Mouse (Mus musculus) hindbrain, embryonic 15.5 days (tissue): ENCODE measurements at regions not wholly inside any gene's neighbourhood (a gene's known extent, or its start where the extent isn't known, plus 50 kb on each side); places are given as distances from the start of the nearest gene placed in this dataset.

ENCODE experiments used
- ATAC-seq: fragments of 200-750 bp; cut with Nextera tagmentation; 2 replicates; pipeline ENCODE4 v1.8.0; 2017; ENCODE audit warnings: low read depth, moderate number of reproducible peaks, moderate TSS enrichment; ENCODE audit not compliant: low FRiP score
- H3K27ac ChIP-seq: fragments of 300-500 bp; sonication (generic); replicated peaks from 2 replicates; pipeline ENCODE4 v1.5.1; 2015; ENCODE audit warnings: mild to moderate bottlenecking, inconsistent platforms
- H3K27me3 ChIP-seq: fragments of 300-500 bp; sonication (generic); 2 replicates; pipeline ENCODE4 v1.6.1; 2015; ENCODE audit warnings: control low read depth, inconsistent platforms
- H3K36me3 ChIP-seq: fragments of 300-500 bp; sonication (generic); 2 replicates; pipeline ENCODE4 v1.6.1; 2015; ENCODE audit warnings: control low read depth, inconsistent platforms
- H3K4me1 ChIP-seq: fragments of 300-500 bp; sonication (generic); replicated peaks from 2 replicates; pipeline ENCODE4 v1.6.1; 2015; ENCODE audit warnings: control low read depth, inconsistent platforms
- H3K4me2 ChIP-seq: fragments of 300-500 bp; sonication (generic); 2 replicates; pipeline ENCODE4 v1.6.1; 2015; ENCODE audit warnings: moderate library complexity, mild to moderate bottlenecking, inconsistent platforms
- H3K4me3 ChIP-seq: fragments of 300-500 bp; sonication (generic); 2 replicates; pipeline ENCODE4 v1.5.1; 2015; ENCODE audit warnings: mild to moderate bottlenecking, inconsistent platforms
- H3K9ac ChIP-seq: fragments of 300-500 bp; sonication (generic); 2 replicates; pipeline ENCODE4 v1.6.1; 2015; ENCODE audit warnings: inconsistent platforms
- H3K9me3 ChIP-seq: fragments of 300-500 bp; sonication (generic); 2 replicates; pipeline ENCODE4 v1.6.1; 2016; ENCODE audit warnings: control low read depth, inconsistent platforms
- WGBS: fragments of 180-500 bp; shearing (Covaris S2); methylation state at CpG from one replicate; pipeline ENCODE4 v1.1.7; 2015; 5-methylcytosine and 5-hydroxymethylcytosine counted together

GRCm38 (mm10) chr12:79998788-79999187 is 114.0 kb downstream of the Zfp36l1 start:
- H3K4me1 ChIP-seq: 0 out of 2 replicates have a peak, but pooled peaks cover 7% of the 10 kb centered on the region
- H3K36me3 ChIP-seq: no peaks in the 10 kb centered on the region
- no peak overlapping the region for H3K4me3 ChIP-seq
- no peaks in the 10 kb centered on the region for H3K9me3 ChIP-seq
- 86% methylated on average over 5 of the region's 5 CpGs for WGBS
- no peaks in the 10 kb centered on the region for H3K27me3 ChIP-seq
- H3K9ac ChIP-seq: no peak overlapping the region
- no peak overlapping the region for H3K27ac ChIP-seq
- H3K4me2 ChIP-seq: no peak overlapping the region
- ATAC-seq: no peak

- Histone ChIP-seq H3K36me3 (no peaks in the 10 kb centered on the region), H3K9me3 (no peaks in the 10 kb centered on the region), H3K4me1 (0 out of 2 replicates have a peak, but pooled peaks cover 7% of the 10 kb centered on the region), H3K27ac (no peak overlapping the region), H3K27me3 (no peaks in the 10 kb centered on the region), H3K4me3 (no peak overlapping the region), H3K4me2 (no peak overlapping the region), H3K9ac (no peak overlapping the region)
- ATAC-seq: no peak
- 91% methylated on average over 2 of the region's 2 CpGs for WGBS
Measured at GRCm38 (mm10) chr12:79998339-79998738, 114.5 kb downstream of the Zfp36l1 start.

GRCm38 (mm10) chr12:79997201-79997600 is 115.6 kb downstream of the Zfp36l1 start:
- 66% methylated on average over 4 of the region's 4 CpGs for WGBS
- H3K9me3 ChIP-seq: no peaks in the 10 kb centered on the region
- no peaks in the 10 kb centered on the region for H3K27me3 ChIP-seq

GRCm38 (mm10) chr12:79995521-79996094 is 117.2 kb downstream of the Zfp36l1 start:
- WGBS: 92% methylated on average over 4 of the region's 4 CpGs
- Histone ChIP-seq H3K9me3 (no peaks in the 10 kb centered on the region), H3K36me3 (no peaks in the 10 kb centered on the region), H3K4me1 (peaks cover 6% of the 10 kb centered on the region), H3K9ac (no peak overlapping the region), H3K27ac (no peak overlapping the region), H3K4me3 (no peak overlapping the region), H3K27me3 (no peaks in the 10 kb centered on the region), H3K4me2 (no peak overlapping the region)
- ATAC-seq: no peak

More at GRCm38 (mm10) chr12:79997201-79997600, 115.6 kb downstream of the Zfp36l1 start:
- H3K4me3 ChIP-seq: no peak overlapping the region
- no peak overlapping the region for H3K9ac ChIP-seq
- H3K36me3 ChIP-seq: no peaks in the 10 kb centered on the region
- ATAC-seq: no peak
- H3K4me1 ChIP-seq: 0 out of 2 replicates have a peak, but pooled peaks cover 4% of the 10 kb centered on the region
- no peak overlapping the region for H3K4me2 ChIP-seq
- H3K27ac ChIP-seq: no peak overlapping the region

DNA sequence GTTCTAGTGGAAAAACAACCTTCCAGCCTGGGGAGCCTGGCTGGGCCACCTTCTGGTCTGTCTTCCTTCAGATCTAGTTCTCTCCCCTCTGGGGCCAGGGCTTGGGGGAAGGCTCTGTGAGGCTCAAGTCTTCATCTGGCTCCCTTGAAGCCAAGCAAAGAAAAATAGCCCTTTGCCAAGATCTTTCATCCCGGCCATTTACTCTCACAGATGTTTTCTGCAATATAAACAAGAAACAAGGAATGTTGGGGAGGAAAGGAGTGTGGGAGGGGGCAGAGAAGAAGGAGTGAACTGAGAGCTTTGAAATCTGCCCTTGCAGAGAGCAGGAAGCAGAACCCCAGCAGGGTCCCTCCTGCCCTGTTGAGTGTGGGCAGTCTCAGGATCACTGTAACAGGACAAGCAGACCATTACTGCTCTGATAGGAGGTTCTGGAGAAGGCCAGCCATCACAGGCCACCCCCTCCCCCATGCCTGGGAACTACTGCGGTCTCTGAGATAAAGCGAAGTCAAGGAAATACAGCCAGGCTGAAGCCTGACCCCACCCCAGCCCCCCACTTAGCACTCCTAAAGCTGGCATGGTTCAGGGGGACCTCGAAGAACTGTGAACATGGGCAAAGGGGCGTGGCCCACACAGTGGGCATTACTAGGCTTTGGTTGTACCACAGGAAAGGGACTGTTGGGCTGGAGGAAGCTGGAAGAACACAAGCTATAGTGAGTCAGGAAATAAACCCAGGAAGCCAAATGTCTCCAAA is 118.8 kb downstream of the Zfp36l1 start:
- no peak overlapping the region for H3K9ac ChIP-seq
- H3K4me3 ChIP-seq: no peak overlapping the region
- no peaks in the 10 kb centered on the region for H3K9me3 ChIP-seq
- peaks cover 22% of the 10 kb centered on the region for H3K4me1 ChIP-seq
- no peaks in the 10 kb centered on the region for H3K27me3 ChIP-seq
- peak overlapping the region; percentile 42; the same call in 1 of the 2 replicates for H3K27ac ChIP-seq
- 70% methylated on average over 5 of the region's 5 CpGs for WGBS
- H3K4me2 ChIP-seq: no peak overlapping the region
- ATAC-seq: no peak
- H3K36me3 ChIP-seq: no peaks in the 10 kb centered on the region

- Histone ChIP-seq H3K4me3 (no peak overlapping the region), H3K27me3 (no peaks in the 10 kb centered on the region), H3K9me3 (no peaks in the 10 kb centered on the region), H3K4me2 (no peak overlapping the region), H3K27ac (peak overlapping the region; percentile 78), H3K9ac (no peak overlapping the region), H3K4me1 (peaks cover 31% of the 10 kb centered on the region), H3K36me3 (no peaks in the 10 kb centered on the region)
- 34% methylated on average over 5 of the region's 5 CpGs for WGBS
- no peak for ATAC-seq
Measured at GRCm38 (mm10) chr12:79991279-79991678, 121.5 kb downstream of the Zfp36l1 start.

DNA sequence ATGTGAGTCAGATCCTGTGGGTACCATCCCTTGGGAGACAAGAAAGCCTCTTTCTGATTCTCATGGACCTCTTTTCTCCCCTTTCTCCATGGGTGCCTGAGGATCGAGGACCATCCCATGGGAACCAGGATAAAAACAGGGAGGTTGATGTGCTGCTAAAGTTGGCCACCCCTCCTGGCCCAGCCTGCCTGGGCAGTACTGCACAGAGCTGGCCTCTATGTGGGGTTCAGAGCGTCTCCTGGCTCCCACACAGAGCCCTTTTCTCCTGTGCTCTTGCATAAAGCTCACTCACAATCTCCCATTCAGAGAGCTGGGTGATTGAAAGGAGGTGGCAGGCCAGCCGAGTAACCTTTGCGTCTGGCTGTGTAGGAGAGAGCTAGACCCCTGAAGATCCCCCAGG is 122.1 kb downstream of the Zfp36l1 start:
- H3K27ac ChIP-seq: peak overlapping the region; percentile 78
- no peaks in the 10 kb centered on the region for H3K9me3 ChIP-seq
- ATAC-seq: peak; percentile 77

GRCm38 (mm10) chr12:79989582-79990110 is 123.2 kb downstream of the Zfp36l1 start:
- no peak overlapping the region for H3K9ac ChIP-seq
- peaks cover 34% of the 10 kb centered on the region for H3K4me1 ChIP-seq
- WGBS: 41% methylated on average over 8 of the region's 9 CpGs
- ATAC-seq: 0 out of 2 replicates have a peak, but pooled peaks have one; percentile 33
- no peaks in the 10 kb centered on the region for H3K36me3 ChIP-seq
- no peak overlapping the region for H3K4me2 ChIP-seq
- no peaks in the 10 kb centered on the region for H3K27me3 ChIP-seq
- peak overlapping the region; percentile 78 for H3K27ac ChIP-seq
- no peaks in the 10 kb centered on the region for H3K9me3 ChIP-seq
- no peak overlapping the region for H3K4me3 ChIP-seq

More for the DNA sequence above, 122.1 kb downstream of the Zfp36l1 start:
- no peaks in the 10 kb centered on the region for H3K27me3 ChIP-seq
- H3K4me3 ChIP-seq: no peak overlapping the region
- peaks cover 34% of the 10 kb centered on the region for H3K4me1 ChIP-seq
- H3K36me3 ChIP-seq: no peaks in the 10 kb centered on the region
- H3K9ac ChIP-seq: no peak overlapping the region
- 35% methylated on average over 4 of the region's 4 CpGs for WGBS
- H3K4me2 ChIP-seq: no peak overlapping the region

DNA sequence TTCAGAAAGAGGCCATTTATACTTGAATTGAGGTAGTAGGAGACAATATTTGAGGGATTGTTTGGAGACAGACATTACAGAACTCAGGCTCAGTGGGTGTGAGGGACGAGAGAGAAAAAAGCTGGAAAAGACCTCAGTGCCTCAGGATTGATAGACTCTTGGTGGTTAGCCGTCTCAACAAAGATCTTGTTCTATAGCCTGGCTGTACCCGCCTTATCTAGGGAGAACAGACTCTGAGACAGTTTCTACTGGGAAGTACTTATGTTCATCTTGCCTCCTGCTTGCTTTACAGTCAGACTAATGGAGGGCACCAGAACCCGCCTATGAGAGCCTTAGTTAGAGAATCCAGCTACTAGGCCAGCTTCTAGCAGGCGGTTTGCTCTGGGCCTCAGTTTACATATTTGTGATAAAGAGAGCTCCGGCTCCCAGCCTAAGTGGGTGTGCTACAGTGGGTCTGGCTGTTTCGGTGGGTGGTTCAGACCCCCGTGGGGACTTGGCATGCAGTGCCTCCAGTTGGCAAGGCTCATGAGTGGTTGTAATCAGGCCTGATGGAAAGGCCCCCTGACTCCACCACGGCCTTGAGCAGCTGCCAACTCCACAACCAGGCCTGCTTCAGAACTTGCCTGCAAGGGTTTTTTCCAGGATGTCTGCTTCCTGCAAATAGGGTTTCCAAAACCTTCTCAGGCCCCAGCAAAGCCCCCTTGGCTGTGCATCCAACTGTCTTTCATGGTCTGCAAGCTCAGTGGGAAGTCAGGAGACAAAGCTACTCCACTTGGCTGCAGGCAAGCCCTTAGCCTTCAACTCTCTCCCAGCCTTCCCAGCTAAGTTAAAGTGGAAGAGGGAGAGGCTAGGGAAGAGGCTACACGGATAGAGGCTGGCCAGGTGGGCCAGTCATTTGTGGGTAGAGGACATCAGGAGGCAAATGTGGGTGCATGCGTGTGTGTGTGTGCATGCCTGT is 124.1 kb downstream of the Zfp36l1 start:
- Histone ChIP-seq H3K27me3 (no peaks in the 10 kb centered on the region), H3K4me1 (peaks cover 34% of the 10 kb centered on the region), H3K4me2 (no peak overlapping the region), H3K9ac (no peak overlapping the region), H3K4me3 (no peak overlapping the region), H3K36me3 (no peaks in the 10 kb centered on the region), H3K9me3 (no peaks in the 10 kb centered on the region), H3K27ac (peak overlapping the region; percentile 78)
- 63% methylated on average over 11 of the region's 11 CpGs for WGBS
- ATAC-seq: peak; percentile 65

DNA sequence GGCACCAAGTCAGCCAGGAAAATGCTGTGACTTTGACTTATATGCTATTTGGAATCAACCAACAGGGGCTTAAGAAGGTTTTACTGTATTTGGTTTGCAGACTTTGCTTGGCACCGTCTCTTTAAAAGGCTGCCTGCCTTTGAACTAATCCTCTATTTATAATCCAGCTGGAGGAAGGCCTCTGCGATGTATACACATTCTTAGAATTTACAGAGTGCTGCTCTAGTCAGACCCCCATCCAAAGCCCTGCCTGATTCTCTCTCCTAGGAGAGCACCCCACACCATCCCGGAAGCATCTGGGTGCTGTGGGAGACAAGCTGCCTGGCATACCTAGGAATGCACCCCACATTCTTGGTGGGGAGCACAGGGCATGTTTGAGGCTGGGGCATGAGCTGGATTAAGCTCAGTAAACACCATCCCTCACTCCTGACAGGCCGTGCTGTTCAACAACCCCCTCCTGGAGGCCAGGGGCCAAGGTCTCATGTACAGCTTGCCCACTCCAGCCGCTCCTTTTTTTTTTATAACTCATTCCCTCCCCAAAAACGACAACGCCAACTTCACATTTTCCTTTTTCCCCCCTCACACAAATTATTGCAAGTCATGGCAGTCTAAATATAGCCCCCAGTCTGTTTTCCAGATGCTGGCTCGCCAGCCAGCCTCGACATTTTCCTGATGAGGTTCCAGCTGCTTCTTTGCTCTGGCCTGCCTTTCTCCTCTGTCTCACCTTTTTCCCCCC is 126.4 kb downstream of the Zfp36l1 start:
- no peak for ATAC-seq
- no peaks in the 10 kb centered on the region for H3K9me3 ChIP-seq
- no peaks in the 10 kb centered on the region for H3K27me3 ChIP-seq
- no peak overlapping the region for H3K9ac ChIP-seq
- WGBS: 56% methylated on average over 9 of the region's 9 CpGs
- no peak overlapping the region for H3K4me3 ChIP-seq
- peak overlapping the region; percentile 26; the same call in 1 of the 2 replicates for H3K27ac ChIP-seq
- H3K36me3 ChIP-seq: no peaks in the 10 kb centered on the region
- peaks cover 30% of the 10 kb centered on the region for H3K4me1 ChIP-seq
- H3K4me2 ChIP-seq: no peak overlapping the region
